Mouse (Mus musculus) activated CD4-positive, CD25-positive, alpha-beta regulatory T cell, adult 4 months (primary cell): ENCODE results near the gene Acot8. TPM values are rescaled to one million over a fixed set of nuclear protein-coding genes. Genes with fewer than 3 reads are reported as not detected.
A peak's percentile ranks its signal among the peaks of the same experiment; 100 is the strongest.

ENCODE experiments used
- ATAC-seq: one replicate; pipeline ENCODE4 v1.8.0; 2017
- polyA plus RNA-seq, 2 experiments: library from polyadenylated mRNA; unstranded; fragments of 100-300 nt; shearing (Covaris generic); gene quantifications; one replicate each; pipeline ENCODE4 v1.2.1; 2017

Gene Acot8
- polyA plus RNA-seq, 2 experiments from 2014 or later, result 35.1 to 49.1 TPM

DNA sequence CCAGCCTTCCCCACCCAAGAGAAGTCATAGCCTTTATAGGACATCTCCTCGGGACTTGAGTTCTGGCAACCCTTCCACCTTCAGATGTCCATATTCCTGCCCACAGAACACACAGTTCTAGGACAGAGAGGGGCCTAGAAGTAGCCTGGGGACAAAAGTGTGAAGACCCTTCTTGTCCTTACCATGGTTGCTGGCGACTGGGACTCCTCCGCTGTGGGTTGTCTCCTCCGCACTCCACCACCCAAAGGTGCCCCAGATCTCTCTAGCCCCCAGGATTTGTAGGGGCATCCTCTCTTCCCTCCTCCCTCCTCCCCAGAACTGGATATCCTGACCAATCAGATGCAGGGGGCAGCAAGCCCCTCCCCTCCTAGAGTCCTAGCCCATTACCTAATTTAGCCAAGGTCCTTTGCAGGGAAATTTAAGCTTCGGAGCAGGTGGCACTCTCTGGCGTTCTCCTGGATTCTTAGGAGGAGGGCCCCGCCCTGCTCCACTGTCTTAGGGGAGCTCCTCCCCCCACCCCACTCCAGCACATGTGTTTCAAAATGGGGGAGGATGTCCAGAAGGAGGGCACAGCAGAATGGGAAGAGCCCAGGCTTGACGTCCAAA is 25.1 kb downstream of the Acot8 start, which contains the start of gene Tnnc2:
Tnnc2 (minus strand) TSS at position 487 of the 606 bp plus-strand sequence.
- no peak for ATAC-seq

DNA sequence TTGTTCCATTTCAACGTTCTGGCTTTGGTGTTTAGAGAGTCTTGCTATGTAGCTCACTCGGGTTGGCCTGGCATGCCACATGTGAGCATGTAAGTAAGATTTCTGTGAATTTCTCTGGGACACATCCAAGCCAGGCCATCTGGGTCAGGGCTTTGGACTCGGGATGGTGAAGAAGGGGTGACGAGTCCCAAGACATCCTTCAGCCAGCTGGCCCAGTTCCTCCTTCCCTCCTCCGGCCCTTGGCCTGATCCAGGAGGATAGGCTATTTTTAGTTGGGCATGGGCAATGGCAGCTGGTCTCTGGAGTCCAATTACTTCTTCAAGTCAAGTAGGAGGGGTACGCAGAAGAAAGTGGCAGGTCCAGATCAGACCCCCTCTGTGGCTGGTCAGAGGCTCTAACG is 25.9 kb downstream of the Acot8 start:
- no peak for ATAC-seq

- no peak for ATAC-seq
These were observed 26.7 kb downstream of the Acot8 start for GRCm38 (mm10) chr2:164778015-164778287.

- no peak for ATAC-seq
These were observed 27.3 kb downstream of the Acot8 start for GRCm38 (mm10) chr2:164777246-164778014.

DNA sequence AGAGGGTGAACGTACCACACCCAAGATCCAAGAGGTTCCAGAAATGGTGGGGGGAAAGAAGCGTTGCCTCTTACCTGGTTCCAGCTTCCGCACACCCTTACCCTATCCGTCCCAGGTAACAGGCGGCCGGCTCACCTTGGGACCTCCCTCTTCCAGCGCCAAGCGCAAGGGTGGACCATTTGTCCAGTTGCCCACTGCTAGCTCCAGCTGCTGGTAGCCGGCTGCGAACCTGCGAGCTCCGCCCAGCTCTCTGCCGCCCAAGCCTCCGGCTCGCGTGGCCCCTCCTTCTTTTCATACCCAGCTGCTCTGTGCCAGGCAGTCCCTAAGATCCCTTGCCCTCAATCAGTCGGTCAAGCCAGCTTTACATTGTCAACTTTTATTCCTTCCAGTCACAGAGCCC is 27.9 kb downstream of the Acot8 start:
- no peak for ATAC-seq

- ATAC-seq, result no peak
These were observed 28.6 kb downstream of the Acot8 start for GRCm38 (mm10) chr2:164776130-164776529.

- ATAC-seq, result no peak
These were observed 30.7 kb downstream of the Acot8 start for GRCm38 (mm10) chr2:164773989-164774364.

GRCm38 (mm10) chr2:164773229-164773988 is 31.3 kb downstream of the Acot8 start:
- ATAC-seq, result no peak

- ATAC-seq, result no peak
These were observed 33.6 kb downstream of the Acot8 start for GRCm38 (mm10) chr2:164771123-164771522.

DNA sequence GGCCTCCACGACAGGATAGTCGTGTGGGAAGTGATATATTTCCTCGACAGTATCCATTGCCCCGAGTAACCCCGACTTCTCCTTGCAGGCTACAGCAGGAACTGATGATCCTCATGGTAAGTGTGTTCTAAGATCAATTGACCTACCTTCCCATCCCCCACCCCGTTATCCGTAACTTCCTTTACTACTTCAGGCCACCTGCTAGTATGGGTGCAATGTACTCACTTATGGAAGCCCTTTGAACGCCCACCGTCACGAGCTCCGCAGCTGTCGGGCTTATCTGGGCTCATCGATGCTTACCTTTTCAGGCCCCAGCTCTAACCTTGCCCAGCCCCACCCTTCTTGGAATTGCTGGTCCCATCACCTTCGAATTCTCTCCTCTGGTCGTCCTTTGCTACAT is 34.4 kb downstream of the Acot8 start:
- no peak for ATAC-seq

DNA sequence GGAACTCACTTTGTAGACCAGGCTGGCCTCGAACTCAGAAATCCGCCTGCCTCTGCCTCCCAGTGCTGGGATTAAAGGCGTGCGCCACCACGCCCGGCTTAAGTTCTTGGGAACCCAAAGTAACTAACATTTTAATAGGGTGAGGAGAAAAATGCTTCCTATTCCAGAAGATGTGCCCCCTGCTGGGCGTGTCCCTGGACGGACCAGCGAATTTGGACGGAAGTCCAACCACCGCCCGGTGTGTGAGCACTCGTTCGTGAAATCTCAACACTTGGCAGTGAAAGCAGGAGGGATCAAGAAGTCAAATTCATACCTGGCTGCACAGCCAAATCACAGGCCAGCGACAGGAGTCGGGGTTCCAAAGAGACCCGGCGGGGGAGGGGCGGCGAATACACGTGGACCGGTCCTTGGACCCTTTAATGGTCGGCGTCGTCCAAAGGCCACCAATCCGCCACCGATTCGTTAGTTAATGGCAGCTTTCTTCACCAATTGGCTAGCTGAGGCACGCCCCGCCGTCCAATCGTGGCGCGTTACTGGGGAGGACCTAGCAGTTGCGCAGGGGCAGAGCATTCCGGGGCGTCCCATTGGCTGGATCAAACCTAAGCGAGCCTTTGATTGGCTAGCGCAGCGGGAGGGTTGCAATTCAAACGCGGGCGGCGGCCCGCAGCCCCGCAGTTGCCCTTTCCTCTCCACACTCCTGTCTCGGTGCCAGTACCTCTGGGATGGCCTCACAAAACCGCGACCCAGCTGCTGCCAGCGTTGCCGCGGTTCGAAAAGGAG is 35.2 kb downstream of the Acot8 start, which contains the start of gene Ube2c:
Ube2c (plus strand) TSS at position 641 of the 780 bp plus-strand sequence.
- ATAC-seq, result peak; percentile 100

DNA sequence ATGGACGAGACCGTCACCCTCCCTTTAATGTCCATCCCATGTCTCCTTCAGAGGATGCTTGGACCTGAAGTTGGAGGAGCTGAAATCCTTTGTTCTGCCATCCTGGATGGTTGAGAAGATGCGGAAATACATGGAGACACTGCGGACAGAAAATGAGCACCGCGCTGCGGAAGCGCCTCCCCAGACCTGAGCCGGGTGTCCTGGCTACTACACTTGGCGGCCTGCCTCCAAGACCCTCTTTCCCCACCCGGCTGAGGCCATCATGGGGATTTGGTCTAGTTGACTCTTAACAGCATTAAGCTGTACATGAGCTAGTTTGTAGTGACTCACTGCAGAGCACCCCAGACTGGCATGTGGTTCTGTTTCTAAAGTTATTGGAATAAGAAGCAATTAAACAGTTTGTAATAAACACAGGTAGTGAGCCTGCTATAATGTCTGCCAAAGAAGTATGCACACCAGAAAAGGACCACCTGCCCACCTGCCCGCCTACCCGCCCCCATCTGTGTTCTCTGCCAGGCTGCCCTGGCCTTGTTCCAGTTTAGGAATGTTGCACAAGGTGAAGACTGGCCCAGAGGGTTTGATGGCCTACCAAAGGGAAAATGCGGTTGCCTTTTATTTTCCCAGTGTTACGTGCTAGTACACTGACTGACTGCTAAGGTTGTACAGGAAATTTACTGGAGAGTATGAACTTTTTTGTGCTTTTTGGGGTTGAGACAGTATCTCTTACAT is 36.7 kb downstream of the Acot8 start:
- no peak for ATAC-seq

DNA sequence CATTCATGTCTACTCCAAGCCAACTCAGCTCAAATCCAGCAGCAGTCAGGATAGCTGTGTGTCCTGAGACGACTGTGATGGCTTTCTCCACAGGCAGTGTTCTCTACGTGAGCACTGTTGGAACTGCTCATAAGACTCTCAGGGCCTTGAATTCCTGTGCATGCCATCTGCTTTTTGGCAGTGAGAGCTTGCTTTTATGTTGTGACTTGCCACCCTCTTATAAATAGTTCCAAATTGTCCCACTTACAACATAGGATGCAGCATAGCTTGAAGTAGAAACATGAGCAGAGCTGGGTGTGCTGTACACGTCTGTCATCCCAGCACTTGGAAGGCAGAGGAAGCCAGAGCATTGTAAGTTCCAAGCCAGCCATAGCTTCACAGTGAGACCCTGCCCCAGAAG is 38.8 kb downstream of the Acot8 start:
- no peak for ATAC-seq

DNA sequence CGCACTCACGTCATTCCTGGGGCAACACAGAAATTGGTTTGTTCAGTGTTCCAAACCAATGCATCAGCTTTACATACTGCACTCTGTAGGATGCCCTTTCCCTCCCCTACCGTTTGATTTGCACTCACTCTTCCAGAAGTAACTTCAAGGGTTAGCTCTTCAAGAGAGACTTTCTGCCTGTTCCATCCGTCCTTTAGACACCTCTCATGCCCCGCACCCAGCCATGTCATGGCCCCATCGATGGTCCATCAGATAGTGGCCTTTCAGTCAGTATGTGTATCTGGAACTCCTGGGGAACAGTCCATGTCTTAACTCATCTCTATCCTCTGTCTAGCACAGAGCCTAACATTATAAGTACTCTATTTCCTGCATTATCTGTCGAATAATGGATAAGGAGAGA is 42.1 kb downstream of the Acot8 start:
- ATAC-seq, result no peak

GRCm38 (mm10) chr2:164761971-164762370 is 42.7 kb downstream of the Acot8 start:
- ATAC-seq, result no peak

DNA sequence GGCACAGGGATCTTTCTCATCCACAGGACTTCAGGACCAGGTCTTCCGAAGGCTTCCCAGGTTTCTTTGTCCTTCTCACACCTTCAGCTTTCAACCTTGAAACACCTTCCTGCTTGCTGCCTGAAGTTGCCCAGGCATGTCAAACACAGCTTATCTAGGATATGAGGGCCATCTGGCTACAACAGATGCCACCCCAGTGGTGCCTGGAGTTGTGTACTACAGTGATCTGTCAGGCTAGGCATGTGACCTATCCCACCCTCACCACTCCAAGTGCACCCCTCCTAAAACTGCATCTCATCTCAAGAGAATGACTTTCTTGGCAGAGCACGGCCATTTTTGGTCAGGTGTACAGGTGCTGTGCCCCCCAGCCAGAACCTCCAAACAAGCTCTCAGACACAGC is 43.2 kb downstream of the Acot8 start:
- no peak for ATAC-seq

GRCm38 (mm10) chr2:164760059-164760833 is 44.4 kb downstream of the Acot8 start:
- no peak for ATAC-seq

DNA sequence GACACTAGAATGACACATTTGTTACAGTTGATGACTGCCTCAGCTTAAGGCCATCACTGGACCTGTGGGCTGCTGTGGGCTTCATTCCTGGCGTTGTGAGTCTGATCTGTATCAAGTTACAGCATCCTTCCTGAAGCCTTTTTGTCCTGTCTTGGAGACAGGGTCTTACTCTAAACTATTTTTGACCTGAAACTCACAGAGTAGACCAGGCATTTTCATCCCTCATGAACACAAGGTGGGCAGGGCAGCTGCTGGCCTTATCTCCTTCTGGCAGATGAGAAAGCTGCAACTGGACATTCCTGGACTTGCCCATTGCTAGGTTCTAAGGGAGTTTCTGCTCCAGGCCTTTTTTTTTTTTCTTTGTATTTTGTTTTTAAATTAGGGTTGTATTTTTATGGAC is 46.0 kb downstream of the Acot8 start:
- ATAC-seq, result no peak

DNA sequence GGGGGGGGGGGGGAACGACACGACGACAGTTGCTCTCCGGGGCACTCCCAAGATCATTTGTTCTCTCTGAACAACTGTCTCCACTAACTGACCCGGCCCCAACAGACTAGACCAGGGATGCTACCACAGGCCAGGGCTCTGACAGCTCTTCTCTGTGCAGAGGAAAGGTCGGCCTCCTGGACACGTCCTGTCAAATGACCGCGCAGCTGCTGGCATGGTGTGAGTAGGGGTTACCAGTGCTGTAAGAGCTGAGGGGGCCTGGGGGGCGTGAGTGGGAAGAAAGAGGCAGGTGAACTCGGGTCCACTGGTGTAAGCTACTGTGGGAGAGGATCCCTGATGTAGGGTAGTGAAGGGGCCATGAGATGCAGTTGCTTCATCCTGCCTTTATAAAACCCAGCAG is 46.8 kb downstream of the Acot8 start:
- ATAC-seq, result no peak

DNA sequence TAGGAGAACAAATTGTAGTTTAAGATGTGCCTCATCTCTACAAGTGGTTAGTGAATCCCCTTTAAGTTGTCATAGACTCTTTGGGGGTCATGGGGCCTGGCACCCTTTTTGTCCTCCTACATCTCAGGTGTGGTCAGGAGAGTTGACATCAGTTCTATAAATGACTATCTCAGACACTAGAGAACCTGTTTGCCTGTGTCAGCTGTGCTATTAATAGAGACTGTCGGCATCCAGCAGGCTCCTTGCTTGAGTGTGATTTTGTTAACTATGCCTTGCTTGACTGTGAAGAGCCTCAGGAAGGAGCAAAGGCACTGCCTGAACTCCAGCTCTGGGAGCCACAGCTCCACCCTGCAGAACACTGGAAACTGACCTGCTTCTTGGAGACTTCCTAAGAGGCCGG is 49.9 kb downstream of the Acot8 start:
- no peak for ATAC-seq

GRCm38 (mm10) chr2:164754105-164754504 is 50.6 kb downstream of the Acot8 start:
- ATAC-seq, result no peak

DNA sequence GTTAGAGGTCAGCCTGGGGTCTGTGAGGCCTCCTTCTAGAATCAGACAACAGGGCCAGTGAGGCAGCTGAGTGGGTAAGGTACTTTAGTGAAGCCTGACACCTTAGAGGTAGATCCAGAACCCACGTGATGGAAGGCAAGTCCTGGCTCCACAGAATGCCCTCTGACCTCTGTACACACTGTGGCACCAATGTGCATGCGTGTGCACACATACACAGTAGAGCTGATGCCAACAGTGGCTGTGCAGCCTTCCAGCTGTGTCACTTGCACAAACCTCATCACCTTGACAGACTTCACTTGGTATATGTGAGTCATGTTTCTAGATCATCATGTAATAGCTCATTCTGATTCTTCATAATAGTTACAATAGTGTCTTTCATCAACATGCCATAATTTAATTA is 52.2 kb downstream of the Acot8 start:
- no peak for ATAC-seq
